Mouse (Mus musculus) spleen, embryonic (tissue): ENCODE results near the gene Rassf3.

Source experiments
- CTCF ChIA-PET: fragments of 350-600 bp; sonication (Branson Sonifier 250); formaldehyde crosslinking; loops from one replicate; lab custom pipeline; 2022; lab: Charles Lee

The Rassf3 gene

DNA sequence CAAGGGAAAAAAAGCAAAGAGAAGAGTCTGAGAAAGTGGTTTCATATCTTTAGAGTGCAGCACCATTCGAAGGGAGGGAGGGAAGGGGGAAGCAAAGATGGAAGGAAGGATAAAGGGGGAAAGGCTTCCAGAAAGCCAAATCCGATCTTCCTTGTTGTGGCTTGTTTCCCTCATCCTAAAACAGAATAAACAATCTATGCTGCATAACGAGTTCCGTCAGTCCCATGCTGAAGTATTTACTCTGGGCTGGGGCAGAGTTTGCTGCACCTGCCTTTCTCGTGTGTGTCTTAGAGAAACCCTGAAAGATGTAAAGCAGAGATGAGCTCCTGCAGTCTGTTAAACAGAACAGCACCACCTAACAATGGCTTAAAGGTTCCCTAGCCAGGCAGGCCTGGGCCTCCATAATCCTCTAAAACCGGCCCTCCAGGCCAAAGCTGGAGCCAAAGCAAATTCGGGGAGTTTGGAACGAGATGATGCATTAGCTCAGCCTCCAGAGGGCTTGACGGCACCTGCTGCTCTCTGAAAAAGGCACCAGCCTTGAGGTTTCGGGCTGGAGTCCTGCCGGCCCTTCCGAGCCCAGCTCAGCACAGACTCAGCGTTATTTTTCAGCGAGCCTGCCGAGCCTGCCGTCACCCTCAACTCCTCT, 43.4 kb downstream of the Rassf3 start:
- CTCF ChIA-PET, result interaction anchor here (0.6 kb wide), 1 partner anchor 13 kb away, joined by 4 read pairs; no protein-coding TSS in a partner anchor

DNA sequence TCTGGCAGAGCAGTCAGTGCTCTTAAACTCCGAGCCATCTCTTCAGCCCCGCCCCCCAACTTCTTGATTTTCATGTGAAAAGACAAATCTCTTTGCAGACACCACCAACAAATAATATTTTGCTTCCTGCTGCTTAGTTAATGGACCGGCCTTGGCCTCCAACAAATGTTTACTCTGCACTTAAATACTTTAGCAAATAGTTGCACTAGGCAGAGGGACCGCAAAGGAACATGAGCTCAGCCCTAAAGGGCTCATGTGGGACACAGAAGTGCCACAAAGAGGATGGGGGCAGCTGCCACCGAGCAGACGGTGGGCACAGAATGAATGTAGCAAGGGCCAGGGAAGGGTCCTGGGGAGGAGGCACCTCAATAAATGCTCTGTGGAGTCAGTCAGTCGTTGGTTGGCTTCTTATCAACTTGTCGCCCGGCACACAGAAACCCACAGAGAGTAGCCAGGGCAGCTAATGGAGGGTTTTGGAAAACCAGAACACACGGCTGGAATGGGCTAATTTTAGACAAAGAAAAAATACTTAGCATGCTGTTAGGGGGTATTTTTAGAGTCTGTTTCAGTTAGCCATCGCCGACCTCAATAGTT, 44.0 kb downstream of the Rassf3 start:
- CTCF ChIA-PET, result no interaction called here

DNA sequence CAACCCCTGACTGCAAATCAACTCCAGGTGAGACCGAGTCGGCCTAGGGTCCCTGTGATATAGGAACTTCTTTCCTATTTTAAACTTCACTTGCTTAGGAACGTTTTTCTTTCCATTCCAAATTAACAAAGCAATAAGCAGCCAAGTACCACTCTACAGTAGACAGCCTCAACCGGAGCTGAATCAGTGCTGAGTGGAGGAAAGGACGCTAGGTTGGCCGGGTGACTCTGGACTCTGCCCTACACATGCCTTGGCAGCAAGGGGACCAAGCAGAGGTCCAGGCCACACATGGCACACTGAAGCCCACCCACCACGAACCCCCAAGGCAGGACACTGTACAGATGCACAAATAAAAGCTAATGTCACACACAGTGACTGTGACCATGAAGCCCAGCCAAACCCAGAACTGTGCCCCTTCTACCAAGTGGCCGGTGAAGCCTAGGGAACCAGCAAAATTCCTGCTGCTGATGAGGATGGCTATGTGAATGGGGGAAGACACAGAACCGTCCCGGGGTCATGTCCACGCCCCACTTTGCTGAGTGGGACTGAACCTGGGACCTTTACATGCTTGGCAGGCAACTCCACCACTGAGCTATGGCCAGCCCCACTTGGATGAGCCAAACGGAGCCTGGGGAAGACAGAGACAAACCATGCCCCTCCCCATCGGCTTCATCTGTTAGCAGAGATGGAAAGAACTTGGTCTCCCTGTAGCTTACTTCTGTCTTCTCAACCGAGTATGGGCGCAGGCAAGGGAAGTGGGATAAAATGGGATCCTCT, 45.2 kb downstream of the Rassf3 start:
- CTCF ChIA-PET, result interaction anchor here (1.2 kb wide), 1 partner anchor 84 kb away, joined by 3 read pairs; no protein-coding TSS in a partner anchor

DNA sequence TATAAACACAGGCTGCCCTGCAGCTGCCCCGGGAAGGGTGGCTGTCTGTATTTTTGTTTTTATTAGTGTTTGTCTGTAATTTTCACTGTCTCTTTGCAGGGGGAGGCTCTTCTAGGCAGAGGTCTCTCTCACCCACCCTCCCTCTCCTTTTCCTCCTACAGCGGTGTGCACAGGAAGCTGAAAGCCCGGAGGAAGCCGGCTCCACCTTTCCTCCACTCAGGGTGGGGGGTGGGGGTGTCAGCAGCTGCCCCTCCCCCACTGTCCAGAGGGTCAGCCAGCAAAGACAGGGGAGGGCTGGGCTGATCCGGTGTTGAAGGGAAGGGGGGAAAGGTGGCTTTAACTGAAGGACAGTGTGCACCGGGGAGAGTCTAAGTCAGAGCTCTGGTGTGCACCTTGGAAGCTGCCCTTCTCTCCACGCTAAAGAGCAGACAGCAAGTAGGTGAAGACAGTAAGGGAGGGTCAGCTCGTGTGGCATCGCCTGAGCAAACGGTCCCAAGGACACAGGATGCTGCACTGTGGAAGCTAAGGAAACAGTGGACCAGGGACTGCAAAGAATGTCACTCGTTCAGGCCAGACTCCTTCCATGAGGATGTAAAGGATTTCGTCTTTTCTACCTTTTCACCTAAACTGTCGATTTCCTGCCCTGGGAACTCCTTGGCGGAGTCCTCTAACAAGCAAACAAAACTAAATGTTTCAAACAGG, 46.0 kb downstream of the Rassf3 start:
- CTCF ChIA-PET, result interaction anchor here (0.6 to 1.2 kb wide), 2 partner anchors 85 to 1766 kb away, joined by 3 to 8 read pairs; no protein-coding TSS in a partner anchor

DNA sequence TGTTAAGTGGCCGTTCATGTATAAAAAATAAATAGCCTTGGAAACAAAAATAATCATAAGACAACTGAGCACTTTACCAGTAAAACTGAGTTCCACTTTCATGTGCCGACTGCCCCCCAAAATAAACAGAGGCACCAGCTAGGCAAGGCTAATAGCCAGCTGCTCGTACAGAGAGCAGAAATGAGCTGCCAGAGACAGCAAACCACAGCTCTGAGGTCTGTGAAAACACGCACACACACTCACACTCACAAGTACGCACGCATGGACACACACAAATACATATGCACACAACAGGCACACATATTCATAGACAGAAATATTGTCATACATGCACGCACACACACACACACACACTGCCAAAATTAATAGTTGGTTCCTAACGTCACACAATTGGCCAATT, 46.6 kb downstream of the Rassf3 start:
- CTCF ChIA-PET, result interaction anchor here (0.6 to 1.2 kb wide), 3 partner anchors 44 to 1766 kb away, joined by 3 to 8 read pairs (median 4); no protein-coding TSS in a partner anchor

DNA sequence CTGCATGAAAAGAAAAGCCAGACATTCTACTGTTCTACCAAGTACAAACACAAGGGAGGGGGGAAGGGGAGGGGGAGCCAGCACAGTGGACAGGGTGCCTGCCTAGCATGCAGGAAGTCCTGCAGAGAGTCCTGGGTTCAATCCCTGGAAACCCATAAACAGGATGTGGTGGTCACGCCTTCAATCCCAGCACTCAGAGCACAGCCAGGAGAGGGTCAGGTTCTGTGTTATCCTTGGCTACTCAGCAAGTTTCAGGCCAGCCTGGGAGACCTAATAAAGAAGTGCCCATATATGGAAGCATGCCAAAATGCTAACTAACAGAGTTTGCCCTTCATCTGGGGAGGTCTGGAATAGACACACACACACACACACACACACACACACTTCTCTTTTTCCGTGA, 47.1 kb downstream of the Rassf3 start:
- CTCF ChIA-PET, result interaction anchor here (0.6 kb wide), 1 partner anchor 45 kb away, joined by 4 read pairs; no protein-coding TSS in a partner anchor

DNA sequence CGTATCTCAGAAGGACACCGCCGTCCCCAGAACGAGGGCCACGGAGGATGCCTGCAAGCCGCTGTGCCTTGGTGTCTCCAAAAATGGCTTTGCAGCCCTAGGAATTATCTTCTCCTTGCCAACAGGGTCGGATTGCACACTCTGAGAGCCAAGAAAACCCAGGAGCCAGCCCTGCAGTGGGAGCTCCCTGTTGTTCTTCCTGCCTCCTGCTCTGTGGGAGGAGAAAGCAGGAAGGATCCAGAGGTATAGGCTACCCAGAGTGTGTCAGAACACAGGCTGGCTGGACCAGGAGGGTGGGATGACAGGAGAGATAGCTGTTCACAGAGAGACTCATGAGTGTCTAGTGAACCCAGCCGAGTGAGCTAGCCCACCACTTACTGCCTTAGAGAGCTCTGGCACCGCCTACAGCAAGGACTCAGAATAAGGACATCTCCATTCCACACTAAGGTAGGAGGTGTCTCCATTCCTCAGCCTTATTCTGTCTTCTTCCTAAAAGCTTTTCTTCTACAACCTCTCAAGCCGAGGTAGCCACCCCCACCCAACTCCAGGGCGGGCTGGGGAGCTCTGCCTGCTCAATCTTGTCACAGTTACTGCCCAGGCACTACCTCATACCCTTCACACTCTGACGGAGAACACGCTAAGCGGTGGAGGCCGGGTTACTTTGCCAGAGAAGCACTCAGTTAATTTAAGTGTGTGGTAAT, 48.0 kb downstream of the Rassf3 start:
- CTCF ChIA-PET, result interaction anchor here (0.9 to 1.5 kb wide), 3 partner anchors 9 to 19 kb away, joined by 3 to 8 read pairs (median 5); no protein-coding TSS in a partner anchor

DNA sequence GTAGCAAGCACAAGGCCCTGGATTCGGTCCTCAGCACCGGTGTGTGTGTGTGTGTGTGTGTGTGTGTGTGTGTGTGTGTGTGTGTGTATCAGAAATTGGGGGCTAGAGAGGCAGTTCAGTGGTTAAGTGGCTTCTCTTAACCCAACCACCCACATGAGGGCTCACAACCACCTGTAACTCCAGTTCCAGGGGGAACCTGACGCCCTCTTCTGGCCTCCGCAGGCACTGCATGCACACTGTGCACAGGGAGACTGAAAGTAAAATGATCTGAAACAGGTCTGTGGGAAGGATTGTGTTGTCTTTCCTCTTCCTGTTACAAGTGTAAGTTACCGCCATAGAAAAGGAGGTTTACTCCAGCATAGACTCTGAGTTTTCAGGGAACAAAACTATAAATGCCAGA, 49.0 kb downstream of the Rassf3 start:
- CTCF ChIA-PET, result interaction anchor here (1.1 to 1.5 kb wide), 2 partner anchors 12 to 18 kb away, joined by 3 to 8 read pairs; no protein-coding TSS in a partner anchor

DNA sequence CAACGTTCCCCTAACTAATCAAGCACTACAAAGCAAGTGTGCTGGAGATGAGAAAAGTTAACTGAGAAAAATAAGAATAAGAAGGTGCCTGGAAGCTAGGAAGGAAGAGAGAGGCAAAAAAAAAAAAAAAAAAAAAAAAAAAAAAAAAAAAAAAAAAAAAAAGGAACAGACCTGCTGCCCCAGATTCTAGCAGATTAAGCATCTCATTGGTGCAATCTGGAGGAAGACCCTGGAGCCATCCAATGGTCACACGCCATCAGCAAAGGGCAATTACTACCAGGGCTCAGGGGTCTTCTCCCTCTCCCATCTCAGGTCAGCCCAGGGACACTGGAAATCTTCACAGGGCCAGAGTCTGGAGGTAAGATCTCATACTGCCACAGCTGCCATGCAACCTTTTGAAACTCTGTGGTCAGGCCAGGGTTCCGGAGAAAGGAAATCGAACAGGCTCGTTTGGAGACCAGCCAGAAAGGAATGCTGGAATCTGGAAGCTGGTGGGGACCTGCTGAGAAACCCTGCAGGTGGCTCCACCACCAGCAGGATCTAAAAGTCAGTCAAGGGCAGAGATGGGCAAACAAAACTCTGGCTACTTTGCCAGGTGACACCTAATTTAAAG, 49.6 kb downstream of the Rassf3 start:
- CTCF ChIA-PET, result interaction anchor here (0.6 to 1.1 kb wide), 4 partner anchors 11 to 75 kb away, joined by 3 to 7 read pairs (median 4); no protein-coding TSS in a partner anchor

DNA sequence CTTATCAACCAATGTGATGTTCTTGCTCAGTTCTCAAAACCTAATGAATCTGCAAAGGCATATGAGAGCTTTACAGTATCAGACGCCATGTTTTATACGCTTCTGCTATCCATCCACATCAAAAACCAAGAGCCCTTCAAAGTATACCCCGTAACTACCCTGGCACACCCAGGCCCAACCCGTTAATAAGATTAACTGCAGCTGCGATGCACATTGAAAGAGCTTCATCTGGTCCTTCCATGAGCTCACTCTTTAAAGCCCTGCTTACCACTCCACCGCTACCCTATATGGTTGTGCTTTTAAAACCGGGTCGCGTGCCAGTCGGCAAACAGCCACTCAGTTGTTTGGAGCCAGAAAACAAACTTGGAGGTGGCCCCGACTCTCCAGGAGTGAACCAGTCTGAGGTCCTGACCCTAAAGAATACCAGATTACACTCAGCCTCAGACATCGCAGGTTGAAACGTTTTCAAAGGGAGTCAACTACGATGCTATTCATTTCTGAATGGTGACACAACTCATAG, 50.6 kb downstream of the Rassf3 start:
- CTCF ChIA-PET, result interaction anchor here (1.1 kb wide), 1 partner anchor 76 kb away, joined by 3 read pairs; no protein-coding TSS in a partner anchor

DNA sequence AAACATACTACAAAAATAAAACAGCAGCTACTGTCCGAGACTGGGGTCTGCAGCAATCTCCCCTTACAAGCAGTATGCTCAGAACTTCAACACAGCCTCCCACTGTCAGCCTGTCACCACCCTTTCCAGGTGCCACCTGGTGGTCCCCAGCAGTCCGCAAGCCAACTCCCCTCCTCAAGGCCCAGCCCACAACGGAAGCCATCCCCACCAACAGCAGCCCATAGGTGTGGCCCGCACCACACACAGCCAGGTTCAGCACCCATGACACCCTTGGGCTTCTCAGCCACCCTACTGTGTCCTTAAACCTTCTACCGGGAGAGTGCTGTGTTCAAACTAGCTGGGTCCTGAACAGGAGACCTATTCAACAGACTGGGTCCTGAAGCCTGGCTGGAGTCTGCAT, 51.1 kb downstream of the Rassf3 start:
- CTCF ChIA-PET, result interaction anchor here (0.7 kb wide), 1 partner anchor 12 kb away, joined by 3 read pairs; no protein-coding TSS in a partner anchor

DNA sequence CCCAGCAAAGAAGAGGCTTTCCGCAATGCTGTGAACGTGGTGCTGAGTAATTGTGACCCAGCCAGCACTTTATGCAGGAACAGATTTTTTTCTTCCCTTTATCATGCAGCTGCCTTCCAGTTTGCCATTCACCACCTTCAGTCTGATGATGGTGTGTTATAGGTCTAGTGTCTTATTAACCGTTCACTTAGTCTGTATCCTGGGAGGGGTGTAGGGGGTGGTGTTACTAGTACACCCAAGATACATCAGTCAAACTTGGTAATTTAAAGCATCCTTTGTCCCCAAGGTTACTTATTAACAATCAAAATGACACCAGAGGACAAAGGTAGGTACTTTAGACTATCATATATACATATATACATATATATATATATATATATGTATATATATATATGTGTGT, 51.7 kb downstream of the Rassf3 start:
- CTCF ChIA-PET, result interaction anchor here (0.7 kb wide), 1 partner anchor 11 kb away, joined by 3 read pairs; no protein-coding TSS in a partner anchor

DNA sequence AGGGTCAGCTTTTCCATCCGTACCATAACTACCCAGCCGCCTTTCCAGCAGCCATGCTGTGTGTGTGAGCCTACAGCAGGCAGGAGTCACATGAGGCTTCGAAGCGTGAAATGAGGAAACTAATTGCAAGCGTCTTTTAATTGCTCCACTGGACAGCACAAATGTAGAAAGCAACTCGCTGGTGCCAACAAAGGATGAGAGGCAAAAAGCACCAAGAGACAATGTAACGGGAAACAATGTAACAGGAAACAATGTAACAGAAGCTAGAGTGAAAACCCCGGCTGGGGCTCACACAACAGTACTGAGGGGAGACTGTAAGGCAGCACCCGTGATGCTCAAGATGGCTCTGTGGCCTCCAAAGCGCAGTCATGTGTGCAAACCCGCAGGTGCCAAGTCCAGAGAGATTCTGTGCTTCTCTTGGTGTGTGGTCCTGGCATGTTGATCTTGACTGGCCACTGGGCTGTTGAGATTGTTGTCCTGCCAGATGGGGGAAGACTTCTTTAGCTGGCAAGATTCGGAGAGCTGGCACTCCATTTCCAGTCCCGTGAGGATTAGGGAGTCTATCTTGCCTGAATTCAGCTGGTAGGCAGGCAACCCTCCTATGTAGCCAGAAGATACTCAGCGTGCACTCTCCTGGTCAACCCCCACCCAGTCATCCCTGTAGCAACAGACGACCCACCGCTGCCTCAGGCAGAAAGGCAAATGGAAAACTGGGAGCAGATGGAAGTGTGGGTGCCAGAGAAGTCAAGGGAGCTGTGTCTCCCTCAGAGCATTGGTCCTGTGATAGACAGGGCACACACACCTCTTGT, 52.4 kb downstream of the Rassf3 start:
- CTCF ChIA-PET, result interaction anchor here (0.5 kb wide), 1 partner anchor 10 kb away, joined by 3 read pairs; no protein-coding TSS in a partner anchor

DNA sequence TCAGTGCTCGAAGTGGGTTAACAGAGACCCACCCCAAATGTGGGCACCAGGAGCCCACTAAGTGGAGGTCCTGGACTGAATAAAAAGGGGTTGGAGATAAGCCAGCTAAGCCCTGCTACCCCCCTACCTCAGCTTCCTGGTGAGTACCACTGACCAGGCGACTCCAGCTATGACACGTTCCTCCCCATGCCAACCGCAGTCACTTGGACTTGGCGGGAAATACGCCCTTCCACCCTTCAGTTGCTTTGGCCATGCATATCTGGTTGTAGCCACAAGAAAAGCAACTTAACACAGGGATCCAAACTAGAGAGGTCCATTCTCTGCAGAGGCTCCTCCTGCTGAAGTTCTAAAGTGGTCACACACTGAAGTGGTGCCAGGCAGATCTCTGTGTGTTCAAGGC, 53.9 kb downstream of the Rassf3 start:
- CTCF ChIA-PET, result no interaction called here

DNA sequence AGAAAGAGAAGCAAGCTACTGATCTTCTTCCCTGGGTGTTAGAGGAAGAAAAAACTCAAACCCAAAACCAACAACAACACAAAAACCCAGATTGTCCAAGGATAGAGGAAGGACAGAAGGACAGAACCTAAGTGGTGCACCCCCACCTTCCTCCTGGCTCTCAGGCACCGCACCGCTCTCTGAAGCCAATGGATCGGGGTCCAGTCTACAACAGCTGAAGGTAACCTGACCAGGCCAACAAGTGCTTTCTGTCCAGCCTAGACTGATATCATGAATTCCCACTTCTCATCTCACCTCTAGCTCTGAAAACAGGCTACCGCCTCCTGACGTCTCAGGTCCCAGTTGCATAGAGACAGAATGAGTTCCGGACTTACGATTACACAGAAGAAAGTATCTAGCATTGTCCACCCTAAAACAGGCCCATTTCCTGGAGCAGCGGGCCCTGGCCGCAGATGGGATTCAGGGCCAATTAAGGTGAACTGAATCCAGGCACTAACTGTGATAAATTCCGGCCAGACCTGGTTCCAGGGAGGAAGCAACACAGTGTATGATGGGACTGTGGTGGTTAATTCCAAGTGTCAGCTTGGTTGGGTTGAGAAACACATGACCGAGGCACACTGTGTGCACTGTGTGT, 54.4 kb downstream of the Rassf3 start:
- CTCF ChIA-PET, result no interaction called here

DNA sequence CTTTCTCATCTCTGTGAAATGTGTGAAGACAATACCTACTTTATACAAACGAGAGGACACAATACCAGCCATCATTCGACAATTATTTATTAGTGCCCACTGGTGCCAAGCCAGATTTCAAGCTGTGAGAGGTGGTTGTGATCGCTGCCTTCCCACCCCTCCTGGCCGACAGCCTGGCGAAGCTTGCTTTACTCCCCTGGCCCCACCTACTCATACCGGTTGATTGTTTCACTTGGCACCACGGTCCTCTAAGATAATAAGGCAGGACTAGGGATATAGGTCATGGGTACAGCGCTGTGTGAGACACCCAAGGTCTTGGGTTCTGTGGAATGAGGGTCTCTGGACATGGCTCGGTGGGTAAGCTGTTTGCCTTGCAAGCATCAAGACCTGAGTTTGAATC, 55.1 kb downstream of the Rassf3 start:
- CTCF ChIA-PET, result interaction anchor here (0.5 kb wide), 1 partner anchor 23 kb away, joined by 4 read pairs; no protein-coding TSS in a partner anchor

DNA sequence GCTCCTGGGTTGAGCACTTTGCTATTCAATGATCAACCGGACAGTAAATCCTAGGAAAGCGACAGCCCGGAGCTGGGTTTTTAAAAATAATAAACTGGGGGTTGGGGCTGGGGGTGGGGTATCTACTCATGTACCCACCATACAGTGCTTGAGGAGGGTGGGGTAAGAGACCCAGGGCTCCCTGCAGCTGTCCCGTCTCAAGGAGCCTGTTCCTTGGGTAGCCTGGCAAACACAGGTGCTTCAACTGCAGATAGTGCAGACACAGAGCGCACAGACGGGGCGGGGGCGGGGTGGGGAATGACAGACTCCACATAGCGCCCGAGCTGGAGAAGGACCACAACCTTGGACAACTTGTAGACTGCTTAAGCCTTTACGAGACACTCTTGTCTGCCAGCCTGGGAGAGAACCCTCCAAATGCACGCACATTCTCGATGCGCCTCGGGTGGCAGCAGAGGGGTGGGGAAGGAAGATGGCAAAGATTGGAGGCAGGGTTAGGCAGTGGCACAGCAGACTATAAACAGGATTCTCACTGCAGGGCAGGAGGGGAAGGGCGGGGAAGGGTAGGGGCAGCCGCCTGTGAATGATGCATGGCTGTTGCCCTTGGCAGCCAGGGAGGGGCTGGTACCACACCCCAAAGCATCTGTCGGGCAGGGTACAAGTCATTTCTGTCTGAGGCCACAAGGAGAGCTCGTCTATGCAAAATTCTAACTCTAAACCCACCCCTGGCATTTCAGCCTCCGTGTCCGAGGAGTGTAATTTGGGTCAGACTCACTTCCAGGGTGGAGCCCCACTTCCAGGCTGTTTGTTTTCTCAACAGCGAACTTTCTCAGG, 56.3 kb downstream of the Rassf3 start:
- CTCF ChIA-PET, result interaction anchor here (0.6 to 0.8 kb wide), 2 partner anchors 8 to 13 kb away, joined by 4 to 5 read pairs; no protein-coding TSS in a partner anchor
